Mouse (Mus musculus) G1E (cell line): ENCODE results near the gene Hdhd5.

Experiments used
- CTCF ChIP-seq: IDR thresholded peaks from 2 replicates; pipeline ENCODE4 v1.5.1; 2012; ENCODE audit warnings: low read depth, low read length, inconsistent platforms, mixed read lengths
- GATA1 ChIP-seq: IDR thresholded peaks from 2 replicates; pipeline ENCODE4 v1.6.1; 2012; ENCODE audit warnings: borderline replicate concordance, low read length, inconsistent platforms, mixed read lengths
- GATA2 ChIP-seq: IDR thresholded peaks from 2 replicates; pipeline ENCODE4 v1.6.1; 2012; ENCODE audit warnings: low read depth, low read length, inconsistent platforms, borderline replicate concordance
- POLR2AphosphoS5 ChIP-seq: IDR thresholded peaks from 2 replicates; pipeline ENCODE4 v1.6.1; 2012; ENCODE audit warnings: low read depth, low read length, inconsistent platforms; ENCODE audit not compliant: insufficient replicate concordance
- TAL1 ChIP-seq: conservative IDR thresholded peaks from 2 replicates; pipeline ENCODE4 v1.6.1; 2012; ENCODE audit warnings: low read depth, low read length, inconsistent platforms, mixed read lengths

DNA sequence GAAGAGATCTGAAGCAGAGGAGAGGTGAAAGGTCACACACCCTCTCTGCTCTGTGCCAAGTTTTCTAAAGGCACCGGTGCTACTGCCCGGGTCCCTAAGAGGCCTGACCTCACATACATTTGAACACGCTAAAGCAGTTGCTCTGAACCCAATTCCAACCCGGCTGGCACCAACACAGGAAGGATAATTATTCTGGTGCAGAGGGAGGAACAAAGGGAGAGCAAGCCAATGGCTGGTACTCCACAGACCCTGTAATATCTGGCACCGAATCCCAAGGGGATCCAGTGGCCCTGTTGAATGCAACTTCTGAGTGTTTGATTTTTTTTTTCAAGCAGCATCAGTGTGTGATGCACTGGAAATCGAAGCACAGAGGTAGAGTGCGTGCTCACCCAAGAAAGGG, 40.1 kb downstream of the Hdhd5 start:
- TF ChIP-seq CTCF (no peak), POLR2AphosphoS5 (no peak), TAL1 (no peak), GATA1 (no peak), GATA2 (no peak)
